Mouse (Mus musculus) heart, embryonic 11.5 days (tissue): ENCODE results near the gene Uchl3. TPM values are rescaled to one million over a fixed set of nuclear protein-coding genes. Genes with fewer than 3 reads are reported as not detected.
A peak's percentile ranks its signal among the peaks of the same experiment; 100 is the strongest.

Source experiments
- ATAC-seq: fragments of 200-750 bp; cut with Nextera tagmentation; replicated peaks from 2 replicates; pipeline ENCODE4 v1.8.0; 2017; ENCODE audit warnings: moderate library complexity; ENCODE audit not compliant: insufficient number of reproducible peaks, low FRiP score, low TSS enrichment
- H3K27ac ChIP-seq: fragments of 300-500 bp; sonication (generic); 2 replicates; pipeline ENCODE4 v1.5.1; 2014; ENCODE audit warnings: mild to moderate bottlenecking, low read depth, low read length
- H3K27me3 ChIP-seq: fragments of 300-500 bp; sonication (generic); 2 replicates; pipeline ENCODE4 v1.6.1; 2014; ENCODE audit warnings: mild to moderate bottlenecking, low read length, mixed read lengths; ENCODE audit not compliant: control insufficient read depth, insufficient read depth
- H3K36me3 ChIP-seq: fragments of 300-500 bp; sonication (generic); 2 replicates; pipeline ENCODE4 v1.6.1; 2014; ENCODE audit warnings: mild to moderate bottlenecking, low read length, moderate library complexity, mixed read lengths; ENCODE audit not compliant: control insufficient read depth, insufficient read depth
- H3K4me1 ChIP-seq: fragments of 300-500 bp; sonication (generic); 2 replicates; pipeline ENCODE4 v1.6.1; 2014; ENCODE audit warnings: low read length; ENCODE audit not compliant: control insufficient read depth, insufficient read depth
- H3K4me2 ChIP-seq: fragments of 300-500 bp; sonication (generic); 2 replicates; pipeline ENCODE4 v1.6.1; 2014; ENCODE audit warnings: mild to moderate bottlenecking, moderate library complexity
- H3K4me3 ChIP-seq: fragments of 300-500 bp; sonication (generic); 2 replicates; pipeline ENCODE4 v1.5.1; 2014; ENCODE audit warnings: low read depth, low read length
- H3K9ac ChIP-seq: fragments of 300-500 bp; sonication (generic); 2 replicates; pipeline ENCODE4 v1.6.1; 2014; ENCODE audit warnings: mild to moderate bottlenecking, low read depth, low read length, moderate library complexity
- H3K9me3 ChIP-seq: fragments of 300-500 bp; sonication (generic); replicated peaks from 2 replicates; pipeline ENCODE4 v1.6.1; 2016; ENCODE audit warnings: low read length; ENCODE audit not compliant: control insufficient read depth
- WGBS: fragments of 180-500 bp; shearing (Covaris S2); extraction: QIAGEN DNeasy Blood & Tissue Kit; methylation state at CpG from one replicate; pipeline ENCODE4 v1.1.7; 2014; ENCODE audit not compliant: insufficient replicate concordance; 5-methylcytosine and 5-hydroxymethylcytosine counted together
- polyA plus RNA-seq: library from polyadenylated mRNA; unstranded; fragments of >200 nt; fragmentation: Nextera tagmentation; extraction: Ambion mirVana; gene quantifications from 2 replicates; pipeline ENCODE4 v1.2.1, GENCODE M21; 2014

Gene Uchl3
- polyA plus RNA-seq, result 112 and 116 TPM in 2 replicates

- H3K4me1 ChIP-seq, result no peaks in the 10 kb centered on the region
- peak within 1 kb of the TSS; percentile 78 for H3K9ac ChIP-seq
- no peaks in the 10 kb centered on the region for H3K36me3 ChIP-seq
- peak; percentile 85 for ATAC-seq
- H3K27ac ChIP-seq, result peak within 1 kb of the TSS; percentile 70
- peak within 1 kb of the TSS; percentile 88 for H3K4me2 ChIP-seq
- no peaks in the 10 kb centered on the region for H3K27me3 ChIP-seq
- WGBS, result under 1% methylated on average over 79 of the region's 81 CpGs
- H3K9me3 ChIP-seq, result no peaks in the 10 kb centered on the region
- peak within 1 kb of the TSS; percentile 96 for H3K4me3 ChIP-seq
Measured at GRCm38 (mm10) chr14:101653581-101654525, at the start of gene Uchl3. Gene Uchl3, plus strand, starts transcription at chr14:101653967.

- H3K4me2 ChIP-seq, result no peak overlapping the region
- 0 out of 2 replicates have a peak, but pooled peaks cover 4% of the 10 kb centered on the region for H3K4me1 ChIP-seq
- H3K36me3 ChIP-seq, result no peaks in the 10 kb centered on the region
- H3K9ac ChIP-seq, result no peak overlapping the region
- no peaks in the 10 kb centered on the region for H3K9me3 ChIP-seq
- WGBS, result 60% methylated on average over 2 of the region's 2 CpGs
- no peak for ATAC-seq
- no peak overlapping the region for H3K27ac ChIP-seq
- H3K27me3 ChIP-seq, result no peaks in the 10 kb centered on the region
- H3K4me3 ChIP-seq, result no peak overlapping the region
Measured at GRCm38 (mm10) chr14:101605843-101606242, 47.9 kb upstream of the Uchl3 start.

- H3K36me3 ChIP-seq, result no peaks in the 10 kb centered on the region
- no peaks in the 10 kb centered on the region for H3K9me3 ChIP-seq
- under 1% methylated on average over 62 of the region's 62 CpGs for WGBS
- 0 out of 2 replicates have a peak, but pooled peaks cover 2% of the 10 kb centered on the region for H3K4me1 ChIP-seq
- peak; percentile 36 for ATAC-seq
- no peaks in the 10 kb centered on the region for H3K27me3 ChIP-seq
- H3K4me2 ChIP-seq, result peak overlapping the region; percentile 95
- peak overlapping the region; percentile 87 for H3K9ac ChIP-seq
- H3K27ac ChIP-seq, result peak overlapping the region; percentile 77
- peak overlapping the region; percentile 84 for H3K4me3 ChIP-seq
Measured at GRCm38 (mm10) chr14:101607631-101608518, 45.9 kb upstream of the Uchl3 start.

- H3K9ac ChIP-seq, result peak within 1 kb of the TSS; percentile 87
- H3K4me2 ChIP-seq, result peak within 1 kb of the TSS; percentile 95
- H3K9me3 ChIP-seq, result no peaks in the 10 kb centered on the region
- H3K36me3 ChIP-seq, result no peaks in the 10 kb centered on the region
- under 1% methylated on average over 60 of the region's 62 CpGs for WGBS
- H3K4me1 ChIP-seq, result no peaks in the 10 kb centered on the region
- peak within 1 kb of the TSS; percentile 77 for H3K27ac ChIP-seq
- no peaks in the 10 kb centered on the region for H3K27me3 ChIP-seq
- H3K4me3 ChIP-seq, result peak within 1 kb of the TSS; percentile 84
- peak; percentile 81 for ATAC-seq
Measured at GRCm38 (mm10) chr14:101608519-101609368, 45.0 kb upstream of the Uchl3 start, which contains the start of gene Tbc1d4. Gene Tbc1d4, minus strand, starts transcription at chr14:101609191.

- Histone ChIP-seq H3K27me3 (no peaks in the 10 kb centered on the region), H3K9me3 (no peaks in the 10 kb centered on the region), H3K27ac (no peak overlapping the region), H3K4me3 (no peak overlapping the region), H3K9ac (no peak overlapping the region), H3K4me1 (no peaks in the 10 kb centered on the region), H3K4me2 (no peak overlapping the region), H3K36me3 (no peaks in the 10 kb centered on the region)
- ATAC-seq, result no peak
- 57% methylated on average over 10 of the region's 10 CpGs for WGBS
Measured at GRCm38 (mm10) chr14:101610701-101611100, 43.1 kb upstream of the Uchl3 start.

GRCm38 (mm10) chr14:101613206-101613605 is 40.6 kb upstream of the Uchl3 start:
- ATAC-seq, result no peak
- Histone ChIP-seq H3K4me2 (no peak overlapping the region), H3K9me3 (no peaks in the 10 kb centered on the region), H3K9ac (no peak overlapping the region), H3K36me3 (no peaks in the 10 kb centered on the region), H3K4me1 (no peaks in the 10 kb centered on the region), H3K27me3 (no peaks in the 10 kb centered on the region), H3K27ac (no peak overlapping the region), H3K4me3 (no peak overlapping the region)
- 63% methylated on average over 1 of the region's 1 CpGs for WGBS

- H3K36me3 ChIP-seq, result no peaks in the 10 kb centered on the region
- H3K27me3 ChIP-seq, result no peaks in the 10 kb centered on the region
- no peaks in the 10 kb centered on the region for H3K9me3 ChIP-seq
- H3K9ac ChIP-seq, result no peak overlapping the region
- H3K4me1 ChIP-seq, result no peaks in the 10 kb centered on the region
- H3K4me2 ChIP-seq, result no peak overlapping the region
- no peak for ATAC-seq
- 55% methylated on average over 9 of the region's 9 CpGs for WGBS
- no peak overlapping the region for H3K27ac ChIP-seq
- no peak overlapping the region for H3K4me3 ChIP-seq
Measured at GRCm38 (mm10) chr14:101616178-101616577, 37.6 kb upstream of the Uchl3 start.

- ATAC-seq, result no peak
- Histone ChIP-seq H3K4me1 (no peaks in the 10 kb centered on the region), H3K9me3 (no peaks in the 10 kb centered on the region), H3K27me3 (no peaks in the 10 kb centered on the region), H3K4me2 (no peak overlapping the region), H3K4me3 (no peak overlapping the region), H3K36me3 (no peaks in the 10 kb centered on the region), H3K9ac (no peak overlapping the region), H3K27ac (no peak overlapping the region)
- WGBS, result 81% methylated on average over 5 of the region's 5 CpGs
Measured at GRCm38 (mm10) chr14:101617680-101618079, 36.1 kb upstream of the Uchl3 start.
